Mouse (Mus musculus): ENCODE measurements around the gene Oas1h. TPM values are rescaled to one million over a fixed set of nuclear protein-coding genes. Genes with fewer than 3 reads are reported as not detected.
"Not testable (repeated sequence)": the region's sequence is repeated elsewhere in the genome, so short reads cannot be mapped to it uniquely, and the experiment has no call there.

Oas1h gene
- polyA plus RNA-seq, 1 experiment = not detected

DNA sequence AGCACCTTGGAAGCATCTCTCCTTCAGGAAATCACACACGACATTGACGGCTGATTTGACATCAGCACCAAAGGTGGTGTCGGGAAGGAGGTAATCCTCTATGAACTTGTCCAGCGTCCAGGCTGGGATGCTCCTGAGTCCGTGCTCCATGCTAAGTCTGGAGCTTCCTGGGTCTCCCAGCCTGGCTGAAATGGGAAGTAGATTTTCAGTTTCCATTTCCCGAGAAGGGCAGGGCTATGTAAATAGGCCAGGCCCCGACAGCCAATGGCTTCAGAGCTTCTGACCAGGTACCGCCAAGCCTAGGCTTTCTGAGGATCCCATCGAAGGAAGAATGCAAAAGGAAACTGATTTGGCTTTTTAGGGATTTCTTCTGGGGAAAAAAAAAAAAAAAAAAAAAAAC, 26.2 kb downstream of the Oas1h start, which contains the start of gene Oas1g:
Gene Oas1g, minus strand, starts transcription at position 201 of the 400 bp plus-strand sequence.
- not testable (repeated sequence) for DNase-seq (ENCODE audit: low read depth)

DNA sequence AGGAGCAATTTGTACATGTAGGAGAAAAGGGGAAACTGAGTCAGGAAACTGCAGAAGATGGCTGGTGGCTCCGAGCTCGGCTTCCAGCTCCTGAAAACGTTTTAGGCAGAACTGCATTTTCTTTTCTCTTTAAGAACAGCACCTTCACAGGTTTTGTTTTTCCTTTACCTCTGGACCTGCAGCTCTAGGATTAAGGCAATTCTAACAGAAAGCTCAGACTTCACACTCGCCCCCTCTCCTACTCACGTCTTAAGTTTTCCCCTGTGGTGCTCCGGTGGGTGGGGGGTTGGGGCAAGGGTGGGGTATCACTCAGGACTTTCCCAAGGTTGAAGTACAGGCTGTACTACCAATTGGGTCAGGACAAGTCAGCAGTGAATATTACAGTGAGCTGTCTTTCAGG, 26.6 kb downstream of the Oas1h start:
- DNase-seq (ENCODE audit: low read depth) = no peak

DNA sequence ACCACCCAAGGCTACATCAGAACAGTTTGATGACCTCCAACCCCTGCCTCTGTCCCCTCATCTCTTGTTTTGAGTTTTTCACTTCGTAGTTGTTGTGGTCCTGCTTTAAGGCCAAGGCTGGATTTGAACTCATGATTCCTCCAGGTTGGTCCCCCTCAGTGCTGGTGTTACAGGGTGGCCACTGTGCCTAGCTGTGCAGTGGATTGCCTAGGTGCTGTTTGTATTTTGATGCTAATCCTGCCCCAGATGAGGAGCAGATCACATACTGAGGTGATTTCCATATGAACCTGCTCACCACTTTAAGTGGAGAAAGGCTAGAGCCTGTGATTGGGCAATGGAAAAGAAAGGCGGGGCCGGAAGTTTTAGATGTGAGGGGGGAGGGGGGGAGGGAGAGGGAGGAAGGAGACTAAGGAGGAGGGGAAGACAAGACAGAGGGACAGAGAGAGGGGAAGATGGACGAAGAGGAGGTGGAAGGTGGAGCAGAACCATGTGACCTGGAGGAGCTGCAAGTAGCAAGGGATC, 27.1 kb downstream of the Oas1h start:
- not testable (repeated sequence) for DNase-seq (ENCODE audit: low read depth)

DNA sequence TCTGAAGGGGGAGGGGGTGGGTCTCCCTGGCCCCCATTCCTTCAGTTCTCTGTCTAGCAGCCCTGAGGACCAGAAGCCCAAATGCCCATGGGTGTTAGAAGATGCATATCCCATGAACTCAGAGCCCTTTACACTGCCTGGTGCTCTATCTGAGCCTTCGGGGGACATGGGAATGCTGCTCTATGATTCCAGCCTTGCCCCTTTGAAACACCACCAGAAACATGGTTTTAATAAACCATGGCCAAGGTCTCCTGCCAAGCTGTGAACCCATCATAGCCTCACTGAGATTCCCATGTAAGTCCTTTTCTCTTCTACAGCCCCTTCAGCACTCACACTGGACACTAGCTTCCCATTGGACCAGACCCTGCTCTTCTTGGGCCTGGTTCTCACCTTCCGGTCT, 28.8 kb downstream of the Oas1h start:
- no peak for DNase-seq (ENCODE audit: low read depth)

DNA sequence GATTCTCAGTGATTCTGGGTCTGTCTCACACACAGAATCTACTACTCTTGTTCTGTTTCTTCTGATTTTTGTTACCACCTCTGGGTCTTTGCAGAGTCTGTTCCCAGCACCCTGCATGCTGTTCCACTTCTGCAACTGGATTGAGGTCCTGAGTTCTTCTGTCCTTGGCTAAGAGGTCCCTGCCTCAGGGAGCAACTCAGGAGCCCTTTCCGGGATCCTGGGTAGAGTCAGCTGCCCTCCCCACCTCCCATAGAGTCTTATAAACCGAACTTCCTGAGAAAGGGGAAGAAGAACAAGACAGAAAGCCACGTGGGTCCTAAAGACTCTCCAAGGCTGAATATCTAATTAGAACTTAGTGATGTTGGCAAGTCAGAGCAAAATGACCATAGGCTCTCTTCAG, 29.8 kb downstream of the Oas1h start:
- DNase-seq (ENCODE audit: low read depth) = no peak

DNA sequence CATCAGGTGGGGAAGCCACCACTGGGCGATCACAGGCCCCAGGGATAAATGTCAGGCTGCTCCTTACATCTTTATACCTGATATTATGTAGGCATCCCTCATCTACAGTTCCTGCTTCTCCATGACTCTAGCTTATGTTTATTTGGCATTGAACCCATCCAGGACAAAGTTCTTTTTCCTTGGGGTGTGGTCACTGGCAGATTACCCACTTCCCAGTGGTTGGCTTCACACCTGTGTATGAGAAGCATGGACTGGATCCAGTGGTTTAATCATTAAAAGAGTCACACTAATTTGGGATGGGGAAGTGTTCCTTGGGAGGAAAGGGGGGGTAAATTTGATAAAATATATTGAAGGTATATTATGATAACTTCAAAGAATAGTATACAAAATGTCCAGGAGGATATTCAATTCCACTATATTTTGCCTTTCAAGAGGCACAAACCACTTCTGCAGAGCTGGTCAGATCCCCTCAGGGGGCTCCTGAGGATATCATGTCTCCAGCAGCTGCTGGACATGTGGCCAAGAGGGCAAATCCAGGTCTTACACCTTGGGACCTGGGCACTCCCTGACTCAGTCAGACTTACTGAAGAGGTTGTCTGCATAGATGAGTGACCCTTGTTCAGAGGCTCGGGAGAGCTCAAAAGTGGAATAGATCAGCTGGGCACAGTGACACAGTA, 30.5 kb downstream of the Oas1h start:
- DNase-seq (ENCODE audit: low read depth) = not testable (repeated sequence)

DNA sequence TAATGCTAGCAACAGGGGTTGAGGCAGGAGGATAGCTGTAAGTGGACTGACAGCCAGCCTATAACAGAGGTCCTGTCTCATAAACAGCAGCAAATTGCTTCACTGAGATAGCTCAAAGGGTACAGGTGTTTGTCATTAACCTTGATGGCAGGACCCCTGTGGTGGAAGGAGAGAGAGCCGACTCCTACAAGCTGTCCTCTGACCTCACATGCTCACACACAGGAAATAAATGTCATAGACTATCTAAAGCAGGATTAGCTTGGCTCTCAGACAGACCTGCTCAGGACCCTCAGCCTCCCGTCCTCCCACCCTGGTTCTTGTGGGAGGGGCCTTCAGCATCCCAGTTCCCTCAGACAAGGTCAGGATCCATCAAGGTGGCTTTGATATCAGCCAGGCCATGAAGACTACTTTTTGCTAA, 31.0 kb downstream of the Oas1h start:
- DNase-seq (ENCODE audit: low read depth) = no peak

DNA sequence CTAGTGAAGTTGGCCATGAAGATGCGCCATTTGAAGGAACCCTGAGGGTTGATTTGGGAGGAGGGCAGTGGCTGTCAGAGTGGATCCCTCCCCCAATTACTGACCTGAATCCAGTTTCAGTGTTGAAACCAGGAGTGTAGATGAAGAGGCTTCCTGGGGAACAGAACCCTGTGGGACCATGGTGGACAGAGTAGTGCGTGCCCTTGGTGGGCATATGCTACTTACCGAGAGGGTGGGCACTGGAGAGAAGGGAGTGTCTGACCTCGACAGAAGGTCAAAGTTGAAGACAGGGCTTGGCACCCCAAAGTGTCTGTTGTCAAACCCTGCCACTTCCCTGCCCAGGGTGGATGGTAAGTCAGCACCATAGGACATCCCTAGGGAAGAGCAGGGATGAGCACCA, 32.6 kb downstream of the Oas1h start:
- DNase-seq (ENCODE audit: low read depth) = not testable (repeated sequence)

DNA sequence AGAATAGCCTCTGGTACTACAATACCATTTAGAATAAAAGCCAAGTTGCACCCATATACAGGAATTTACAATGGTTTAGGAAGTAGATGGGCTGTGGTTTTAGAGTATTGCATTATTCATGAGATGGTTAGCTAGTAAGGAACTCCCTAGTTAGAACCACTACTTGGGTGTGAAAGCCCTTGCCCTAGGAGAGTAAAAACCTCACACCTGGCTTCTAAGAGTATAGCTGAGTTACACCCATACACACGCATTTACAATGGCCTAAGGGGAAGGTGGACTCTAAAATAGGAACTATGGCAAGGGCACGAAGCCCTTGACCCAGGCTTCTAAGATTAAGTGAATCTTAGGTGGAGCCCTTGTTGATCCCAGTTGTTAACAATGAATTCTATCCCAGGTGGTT, 33.5 kb downstream of the Oas1h start:
- DNase-seq (ENCODE audit: low read depth) = not testable (repeated sequence)

DNA sequence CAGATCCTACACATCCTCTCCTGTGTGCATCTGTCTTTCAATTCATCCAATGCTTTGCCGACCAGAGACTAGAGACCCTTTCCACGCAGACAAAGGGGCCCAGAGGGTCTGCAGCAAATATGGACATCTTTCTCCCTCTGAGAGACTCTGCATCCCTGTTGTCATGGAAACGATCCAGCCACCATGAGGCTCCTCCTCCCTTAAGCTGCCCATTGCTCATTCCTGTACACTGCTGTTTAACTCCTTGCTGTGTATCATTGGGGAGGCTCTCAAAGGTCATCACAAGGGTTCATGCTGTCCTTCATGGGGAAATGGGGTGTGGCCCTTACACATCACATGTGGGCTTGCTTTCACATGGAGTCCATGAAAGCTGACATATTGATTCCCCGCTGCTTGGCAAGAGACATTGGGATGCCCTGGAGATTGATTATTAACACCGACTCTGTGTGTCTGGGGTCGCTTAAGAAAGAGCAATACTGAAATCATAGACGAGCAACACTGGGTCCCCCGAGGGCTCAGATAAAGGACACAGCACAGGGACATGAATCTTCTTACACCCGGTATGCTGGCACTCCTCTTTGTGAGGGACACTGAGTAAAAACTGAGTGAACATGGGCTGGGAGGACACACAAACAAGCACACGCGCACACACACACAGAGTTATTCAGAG, 34.1 kb downstream of the Oas1h start:
- no peak for DNase-seq (ENCODE audit: low read depth)

DNA sequence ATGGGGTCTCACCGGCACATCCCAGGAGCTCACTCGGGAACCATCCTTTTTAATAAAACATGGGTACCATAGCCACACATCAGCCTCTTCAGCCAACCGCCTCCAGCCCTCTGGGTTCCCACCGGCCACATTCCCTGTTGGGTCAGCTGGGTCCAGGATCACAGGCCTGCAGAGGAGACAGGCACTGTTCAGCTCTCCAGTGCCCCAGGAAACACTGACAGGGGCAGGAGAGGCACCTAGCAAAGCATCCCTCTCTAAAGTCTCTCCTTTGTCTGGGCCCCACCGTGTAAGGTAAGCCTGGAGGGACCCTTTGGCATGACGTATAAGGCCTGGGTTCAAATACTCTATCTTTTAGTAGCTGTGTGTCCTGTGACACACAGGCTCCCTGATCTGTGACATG, 37.1 kb downstream of the Oas1h start:
- DNase-seq (ENCODE audit: low read depth) = no peak

DNA sequence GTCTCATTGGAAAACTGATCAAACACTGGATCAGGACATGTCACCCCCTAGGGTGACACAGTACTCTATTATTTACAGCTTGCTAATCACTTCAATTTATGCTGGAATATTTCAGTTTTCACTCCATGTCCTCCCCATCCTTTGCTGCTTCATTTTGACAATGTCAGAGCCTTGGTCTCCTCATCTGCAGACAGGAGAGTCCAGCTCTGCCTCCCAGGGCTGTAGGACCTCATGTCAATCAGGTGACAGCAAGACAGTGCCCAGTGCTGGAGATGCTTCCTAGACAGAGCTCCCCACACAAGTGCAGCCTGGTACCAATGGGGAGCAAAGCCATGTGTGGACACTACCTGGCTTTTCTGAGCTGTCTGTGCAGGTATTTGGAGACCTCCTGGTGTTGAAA, 37.5 kb downstream of the Oas1h start:
- DNase-seq (ENCODE audit: low read depth) = no peak

DNA sequence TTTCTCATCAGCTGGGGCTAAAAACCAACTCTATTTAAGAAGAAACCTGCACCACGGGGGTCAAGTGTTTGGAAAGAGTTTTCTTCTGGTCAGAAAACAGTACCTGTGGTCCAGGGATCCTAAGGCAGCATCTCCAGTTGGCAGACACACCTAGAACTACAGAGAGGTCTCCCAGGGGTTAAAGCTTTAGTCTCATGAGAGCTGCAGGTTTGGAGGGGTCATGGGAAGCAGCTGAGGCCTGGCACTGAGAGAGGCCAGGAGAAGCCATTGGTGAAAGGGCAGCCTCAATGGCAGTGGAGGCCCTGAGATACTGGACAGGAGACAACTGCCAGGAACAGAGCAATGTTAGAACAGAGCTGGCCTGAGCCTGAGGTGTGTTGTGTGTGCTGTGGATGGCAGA, 39.4 kb downstream of the Oas1h start:
- DNase-seq (ENCODE audit: low read depth) = no peak

DNA sequence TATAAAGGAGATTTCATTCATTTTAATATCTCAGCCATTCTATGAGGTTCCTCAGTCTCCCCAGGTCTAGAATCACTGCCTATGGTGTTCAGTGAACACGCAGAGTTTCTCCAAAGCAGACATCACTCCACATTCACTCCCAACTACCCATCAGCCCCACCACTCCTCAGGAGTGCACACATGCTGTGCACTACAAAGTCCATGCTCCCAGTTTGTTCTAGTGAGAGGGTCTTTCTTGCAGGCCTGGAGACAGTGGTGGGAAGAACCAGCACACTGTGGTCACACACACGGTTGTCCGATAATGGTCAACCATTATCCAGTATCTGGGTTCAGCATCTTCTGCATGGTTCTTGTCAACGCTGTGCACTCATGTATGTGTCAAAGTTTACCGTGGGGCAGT, 40.8 kb downstream of the Oas1h start:
- DNase-seq (ENCODE audit: low read depth) = no peak

DNA sequence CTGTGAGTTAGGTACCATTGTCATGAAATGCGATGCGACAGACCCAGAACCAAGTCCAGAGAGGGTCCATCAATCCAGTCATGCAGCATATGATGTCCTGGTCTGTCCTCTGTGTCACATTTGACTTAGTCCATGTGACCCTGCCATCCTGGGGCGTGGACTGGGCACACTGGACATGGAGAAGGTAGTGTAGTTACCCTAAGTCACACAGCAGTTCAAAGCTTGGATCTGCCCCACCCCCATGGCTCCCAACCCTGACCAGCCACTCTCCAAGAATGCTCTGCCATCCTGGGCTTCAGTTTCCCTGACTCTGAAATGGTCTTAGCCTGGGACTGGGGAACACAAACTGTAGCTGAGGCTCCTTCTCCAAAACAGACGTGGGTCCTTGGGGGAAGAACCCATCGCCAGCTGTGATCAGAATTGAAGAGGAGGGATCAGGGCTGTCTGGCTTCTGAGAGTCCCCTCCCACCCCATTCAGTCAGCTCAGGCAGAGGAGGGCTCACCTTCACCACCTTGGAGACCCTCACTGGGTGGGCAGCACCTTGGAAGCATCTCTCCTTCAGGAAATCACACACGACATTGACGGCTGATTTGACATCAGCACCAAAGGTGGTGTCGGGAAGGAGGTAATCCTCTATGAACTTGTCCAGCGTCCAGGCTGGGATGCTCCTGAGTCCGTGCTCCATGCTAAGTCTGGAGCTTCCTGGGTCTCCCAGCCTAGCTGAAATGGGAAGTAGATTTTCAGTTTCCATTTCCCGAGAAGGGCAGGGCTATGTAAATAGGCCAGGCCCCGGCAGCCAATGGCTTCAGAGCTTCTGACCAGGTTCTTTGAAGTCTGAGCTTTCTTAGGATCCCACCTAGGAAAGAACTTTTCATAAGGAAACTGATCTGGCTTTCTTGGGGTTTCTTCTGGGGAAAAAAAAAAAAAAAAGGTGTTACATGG, 45.8 kb downstream of the Oas1h start, which contains the start of gene Oas1a:
Gene Oas1a, minus strand, starts transcription at position 731 of the 943 bp plus-strand sequence.
- not testable (repeated sequence) for DNase-seq (ENCODE audit: low read depth)

DNA sequence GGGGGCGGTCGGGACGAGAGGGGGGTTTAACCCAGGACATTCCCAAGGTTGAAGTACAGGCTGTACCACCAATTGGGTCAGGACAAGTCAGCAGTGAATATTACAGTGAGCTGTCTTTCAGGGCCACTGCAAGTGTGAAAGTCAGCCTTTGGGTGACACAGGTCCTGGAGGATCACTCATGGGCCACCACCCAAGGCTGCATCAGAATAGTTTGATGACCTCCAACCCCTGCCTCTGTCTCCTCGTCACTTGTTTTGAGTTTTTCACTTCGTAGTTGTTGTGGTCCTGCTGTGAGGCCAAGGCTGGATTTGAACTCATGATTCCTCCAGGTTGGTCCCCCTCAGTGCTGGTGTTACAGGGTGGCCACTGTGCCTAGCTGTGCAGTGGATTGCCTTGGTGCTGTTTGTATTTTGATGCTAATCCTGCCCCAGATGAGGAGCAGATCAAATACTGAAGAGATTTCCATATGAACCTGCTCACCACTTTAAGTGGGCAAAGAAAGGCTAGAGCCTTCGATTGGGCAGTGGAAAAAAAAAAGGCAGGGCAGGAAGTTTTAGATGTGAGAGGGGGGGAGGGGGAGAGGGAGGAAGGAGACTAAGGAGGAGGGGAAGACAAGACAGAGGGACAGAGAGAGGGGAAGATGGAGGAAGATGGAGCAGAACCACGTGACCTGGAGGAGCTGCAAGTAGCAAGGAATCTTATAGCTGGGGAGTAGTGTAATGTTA, 47.1 kb downstream of the Oas1h start:
- no peak for DNase-seq (ENCODE audit: low read depth)

DNA sequence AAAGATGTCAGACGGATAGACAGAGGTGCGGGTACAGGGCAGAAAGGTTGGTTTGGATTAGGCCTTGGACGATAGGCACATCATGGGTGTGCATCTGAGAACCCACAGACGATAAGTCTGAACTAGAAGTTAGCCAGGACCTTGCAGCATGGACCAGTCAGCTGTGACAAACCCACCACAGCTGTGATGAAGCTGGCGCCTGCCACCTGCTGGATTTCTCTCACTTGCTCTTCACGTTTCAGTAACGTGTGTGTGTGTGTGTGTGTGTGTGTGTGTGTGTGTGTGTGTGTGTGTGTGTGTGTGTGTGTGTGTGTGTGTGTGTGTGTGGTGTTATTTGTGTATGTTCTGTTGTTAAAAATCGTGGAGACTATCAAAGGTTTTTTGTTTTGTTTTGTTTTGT, 53.0 kb downstream of the Oas1h start, which contains the start of gene Oas1d:
Gene Oas1d, plus strand, starts transcription at position 333 of the 400 bp plus-strand sequence.
- not testable (repeated sequence) for DNase-seq (ENCODE audit: low read depth)

DNA sequence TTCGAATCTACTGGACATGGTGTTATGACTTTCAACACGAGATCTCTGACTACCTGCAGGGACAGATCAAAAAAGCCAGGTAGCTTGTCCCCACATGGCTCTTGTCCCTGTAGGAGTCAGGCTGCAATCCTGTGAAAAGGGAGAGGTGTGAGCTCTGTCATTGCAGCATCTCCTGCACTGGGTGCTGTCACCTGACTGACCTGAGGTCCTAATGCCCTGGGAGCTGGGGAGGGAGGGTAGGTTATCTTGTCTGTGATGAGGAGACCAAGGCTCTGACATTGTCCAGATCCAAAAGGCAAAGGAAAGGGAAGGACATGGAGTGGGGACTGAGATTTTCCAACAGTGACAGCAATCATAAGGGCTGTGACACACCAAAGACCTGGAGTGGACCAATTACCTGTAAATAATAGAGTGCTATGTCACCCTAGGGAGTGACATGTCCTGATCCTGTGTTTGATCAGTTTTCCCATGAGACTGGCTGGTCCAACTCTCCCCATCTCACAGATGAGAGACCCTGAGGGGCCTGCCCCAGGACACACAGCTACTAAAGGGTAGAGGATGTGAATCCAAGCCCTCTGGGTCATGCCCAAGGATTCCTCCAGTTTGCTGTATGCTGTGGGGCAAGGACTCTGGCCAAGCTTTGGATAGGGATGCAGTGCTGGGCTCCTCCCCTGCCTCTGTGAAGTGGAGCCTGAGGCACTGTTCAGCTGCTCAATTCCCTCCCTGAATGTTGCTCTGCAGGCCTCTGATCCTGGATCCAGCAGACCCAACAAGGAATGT, 58.1 kb downstream of the Oas1h start:
- DNase-seq (ENCODE audit: low read depth) = not testable (repeated sequence)

DNA sequence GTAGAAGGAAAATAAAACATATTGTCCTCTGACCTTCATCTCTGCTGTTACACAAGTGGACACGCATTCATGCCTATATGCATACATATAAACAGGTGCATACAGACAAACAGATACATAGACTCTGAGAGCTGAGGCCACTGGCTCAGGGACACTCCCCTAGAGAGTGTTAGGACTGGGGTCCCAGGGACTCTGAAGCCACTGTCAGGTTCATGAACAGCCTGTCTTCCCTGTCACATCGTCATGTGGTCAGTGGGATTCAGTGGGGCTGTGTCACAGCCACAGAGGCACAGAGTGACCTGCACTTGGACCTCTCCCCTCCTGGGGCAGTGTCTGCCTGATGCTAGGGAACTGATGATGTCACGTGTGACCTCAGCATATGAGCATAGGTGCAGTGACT, 59.1 kb downstream of the Oas1h start:
- no peak for DNase-seq (ENCODE audit: low read depth)
